Mouse (Mus musculus) CH12.LX (cell line): ENCODE measurements at regions not wholly inside any gene's neighbourhood (a gene's known extent, or its start where the extent isn't known, plus 50 kb on each side); places are given as distances from the start of the nearest gene placed in this dataset.

ENCODE experiments used
- CHD1 ChIP-seq: IDR thresholded peaks from 2 replicates; pipeline ENCODE4 v1.6.1; 2012; ENCODE audit warnings: low read depth, low read length, improper control_type of control experiment, inconsistent platforms
- CTCF ChIP-seq, 2 experiments: IDR thresholded peaks in 1 of 2; conservative IDR thresholded peaks in 1 of 2; 2 replicates each; pipeline ENCODE4 v1.5.1; 2011 to 2012; ENCODE audit warnings: low read depth in 2 of 2, low read length in 2 of 2, improper control_type of control experiment in 1 of 2, inconsistent platforms in 1 of 2, mild to moderate bottlenecking in 1 of 2, moderate library complexity in 1 of 2
- E2F4 ChIP-seq: IDR thresholded peaks from 2 replicates; pipeline ENCODE4 v1.6.1; 2011; ENCODE audit warnings: low read depth, low read length, improper control_type of control experiment; ENCODE audit not compliant: insufficient replicate concordance
- EP300 ChIP-seq: IDR thresholded peaks from 2 replicates; pipeline ENCODE4 v1.6.1; 2011; ENCODE audit warnings: low read length, improper control_type of control experiment
- KAT2A ChIP-seq: IDR thresholded peaks from 2 replicates; pipeline ENCODE4 v1.6.1; 2012; ENCODE audit warnings: low read length, improper control_type of control experiment, inconsistent platforms; ENCODE audit not compliant: insufficient replicate concordance
- NRF1 ChIP-seq: IDR thresholded peaks from 2 replicates; pipeline ENCODE4 v1.6.1; 2014; ENCODE audit warnings: low read depth, mild to moderate bottlenecking, inconsistent platforms, low read length, improper control_type of control experiment, moderate library complexity
- POLR2AphosphoS2 ChIP-seq: IDR thresholded peaks from 2 replicates; pipeline ENCODE4 v1.6.1; 2011; ENCODE audit warnings: low read depth, low read length, improper control_type of control experiment
- TCF12 ChIP-seq: IDR thresholded peaks from 2 replicates; pipeline ENCODE4 v1.6.1; 2014; ENCODE audit warnings: low read depth, mild to moderate bottlenecking, inconsistent platforms, low read length, improper control_type of control experiment
- USF1 ChIP-seq: IDR thresholded peaks from 2 replicates; pipeline ENCODE4 v1.6.1; 2014; ENCODE audit warnings: low read depth, mild to moderate bottlenecking, inconsistent platforms, low read length, improper control_type of control experiment
- ZKSCAN1 ChIP-seq: IDR thresholded peaks from 2 replicates; pipeline ENCODE4 v1.6.1; 2012; ENCODE audit warnings: low read depth, inconsistent platforms, low read length, improper control_type of control experiment, borderline replicate concordance
- ZMIZ1 ChIP-seq: IDR thresholded peaks from 2 replicates; pipeline ENCODE4 v1.6.1; 2012; ENCODE audit warnings: low read depth, mild to moderate bottlenecking, inconsistent platforms, low read length, improper control_type of control experiment
- ZNF384 ChIP-seq: IDR thresholded peaks from 2 replicates; pipeline ENCODE4 v1.6.1; 2012; ENCODE audit warnings: low read depth, low read length, improper control_type of control experiment, inconsistent platforms

DNA sequence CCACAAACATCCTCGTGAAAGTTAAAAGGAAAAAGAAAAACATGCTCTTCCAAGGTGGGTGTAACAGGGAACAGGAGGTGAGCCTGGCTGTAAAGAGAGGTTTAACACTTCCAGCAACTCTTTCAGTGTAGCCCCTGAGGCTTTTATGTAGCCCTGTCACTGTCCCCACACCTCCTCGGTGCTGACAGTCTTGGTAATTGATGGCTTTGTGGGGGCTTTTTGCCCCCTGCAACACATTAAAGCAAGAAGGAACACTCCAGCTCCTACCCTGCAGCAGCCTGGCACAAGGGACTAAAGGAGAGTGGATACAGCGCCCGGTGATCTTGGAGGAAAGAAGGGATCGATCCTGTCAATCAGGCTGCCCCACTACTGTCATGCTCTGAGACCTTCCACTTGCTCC is 181.8 kb downstream of the Fam169b start:
- TF ChIP-seq TCF12, result no peak
- TF ChIP-seq CTCF (conservative IDR thresholded peaks at IDR 0.05 in 1 of 2, IDR thresholded peaks at IDR 0.05 in 1 of 2; ENCODE audit: low read depth in 2 of 2, low read length in 2 of 2), result no peak
- TF ChIP-seq CHD1, result no peak
- TF ChIP-seq NRF1, result no peak
- no peak for TF ChIP-seq ZKSCAN1
- TF ChIP-seq USF1, result no peak
- TF ChIP-seq KAT2A, result no peak
- TF ChIP-seq ZNF384, result no peak
- TF ChIP-seq EP300, result no peak
- TF ChIP-seq POLR2AphosphoS2, result no peak
- TF ChIP-seq E2F4, result no peak
- TF ChIP-seq ZMIZ1, result no peak
